Mouse (Mus musculus): ENCODE data around the gene Plekha7. TPM values are rescaled to one million over a fixed set of nuclear protein-coding genes. Genes with fewer than 3 reads are reported as not detected.

Plekha7 gene
- total RNA-seq, 4 experiments from 2014 or later: 25.0 to 31.5 (median 26.4) TPM

DNA sequence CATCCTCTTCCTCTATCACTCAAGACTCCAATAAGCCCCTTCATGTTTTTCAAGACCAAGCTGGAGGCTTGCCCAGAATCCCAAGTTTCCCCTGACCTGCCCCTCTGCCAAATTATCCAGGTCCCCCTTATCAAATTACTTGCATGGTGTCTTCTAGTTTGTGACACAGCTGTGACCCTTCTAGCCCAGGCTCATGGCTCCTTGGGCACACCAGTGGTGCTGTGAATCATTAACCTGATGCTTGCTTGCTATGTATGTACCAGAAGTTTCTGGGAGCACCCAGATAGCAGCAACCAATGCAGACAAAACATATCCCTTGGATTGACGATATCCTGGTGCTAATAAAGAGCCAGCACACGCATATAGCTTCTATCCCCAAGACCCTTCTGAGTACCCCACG lies 19.2 kb downstream of the Plekha7 start:
- no peak for DNase-seq (ENCODE audit: low spot score in 2 of 2)

DNA sequence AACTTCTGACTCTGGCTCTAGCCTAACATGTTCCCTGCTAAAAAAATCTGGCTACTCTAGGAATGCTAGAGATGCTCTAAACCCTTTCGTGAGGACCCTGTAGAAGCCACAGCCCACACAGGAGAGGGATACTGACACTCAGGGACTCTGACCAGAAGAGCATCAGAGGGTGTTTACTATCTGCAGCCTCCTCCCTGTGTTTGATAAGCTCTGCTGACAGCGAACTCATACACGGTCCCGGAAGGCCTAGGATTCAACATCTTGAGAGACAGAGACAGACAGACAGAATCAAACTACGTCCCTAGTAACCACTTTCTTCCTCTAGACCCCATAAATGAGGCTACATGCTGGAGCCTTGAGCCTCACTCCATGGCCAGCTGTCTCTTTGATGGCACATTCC lies 20.2 kb downstream of the Plekha7 start:
- no peak for DNase-seq (ENCODE audit: low spot score in 2 of 2)

GRCm38 (mm10) chr7:116286611-116287355 lies 21.4 kb downstream of the Plekha7 start:
- DNase-seq (ENCODE audit: low spot score in 2 of 2): no peak

DNA sequence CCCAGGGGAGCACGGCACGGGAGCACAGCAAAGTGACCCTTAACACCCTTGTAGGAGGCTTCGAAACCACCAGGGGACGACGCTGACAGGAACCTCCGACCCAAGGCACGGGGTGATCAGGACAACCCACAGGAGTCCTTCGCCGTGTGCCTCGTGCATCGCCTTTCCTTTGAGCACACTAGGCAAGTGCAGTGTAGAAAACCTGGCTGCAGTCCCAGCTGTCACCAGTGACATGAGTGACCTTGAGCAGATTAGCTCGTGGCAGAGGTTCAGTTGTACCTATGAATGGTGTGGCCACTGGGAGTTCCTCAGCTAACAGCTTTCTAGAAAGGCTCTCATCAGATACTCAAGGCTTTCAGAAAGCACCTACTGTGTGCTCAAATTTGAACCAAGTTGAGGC lies 22.0 kb downstream of the Plekha7 start:
- no peak for DNase-seq (ENCODE audit: low spot score in 2 of 2)

DNA sequence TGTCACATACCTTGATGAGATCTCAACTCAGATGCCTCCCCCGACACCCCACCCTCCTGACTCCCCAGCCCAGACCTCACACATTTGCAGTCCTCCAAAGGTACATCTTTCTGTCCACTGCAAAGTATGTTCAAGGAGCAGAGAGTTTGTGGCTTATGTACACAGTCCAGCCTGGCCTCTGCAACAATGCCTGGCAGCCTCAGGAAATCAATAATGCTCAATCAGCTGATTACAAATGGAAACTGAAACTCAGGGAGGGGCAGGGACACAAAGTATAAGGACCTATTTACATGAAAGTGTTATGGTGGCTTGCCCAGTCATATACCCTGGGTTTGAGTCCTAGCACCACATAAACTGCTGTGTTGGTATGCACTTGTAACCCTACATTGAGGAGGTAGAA lies 23.0 kb downstream of the Plekha7 start:
- no peak for DNase-seq (ENCODE audit: low spot score in 2 of 2)

DNA sequence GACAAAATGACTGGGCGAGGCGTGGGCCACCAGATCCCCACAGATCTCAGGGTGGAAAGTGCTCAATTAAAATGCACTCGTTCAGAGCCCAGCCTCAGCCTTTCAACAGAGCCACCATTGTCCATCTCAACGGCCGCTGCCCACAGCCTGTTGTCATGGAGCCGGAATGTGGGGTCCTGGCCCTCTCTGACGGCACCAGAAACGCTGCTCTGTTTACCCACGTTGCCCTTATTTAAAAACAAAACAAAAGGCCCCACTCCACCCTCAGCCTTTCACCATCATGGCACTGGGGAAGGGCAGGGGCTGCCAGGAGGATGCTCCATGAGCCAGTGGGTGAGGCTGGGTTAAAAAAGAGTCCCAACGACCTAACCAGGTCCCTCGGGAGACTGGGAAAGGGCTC lies 25.4 kb downstream of the Plekha7 start:
- DNase-seq (ENCODE audit: low spot score in 2 of 2): peak; percentile 42 to 53

GRCm38 (mm10) chr7:116280126-116280525 lies 28.1 kb downstream of the Plekha7 start:
- no peak for DNase-seq (ENCODE audit: low spot score in 2 of 2)

GRCm38 (mm10) chr7:116278280-116278679 lies 29.9 kb downstream of the Plekha7 start:
- no peak for DNase-seq (ENCODE audit: low spot score in 2 of 2)

- peak in 1 of 2 experiments; percentile 23 for DNase-seq (ENCODE audit: low spot score in 2 of 2)
Measured at GRCm38 (mm10) chr7:116276315-116276714, 31.9 kb downstream of the Plekha7 start.

DNA sequence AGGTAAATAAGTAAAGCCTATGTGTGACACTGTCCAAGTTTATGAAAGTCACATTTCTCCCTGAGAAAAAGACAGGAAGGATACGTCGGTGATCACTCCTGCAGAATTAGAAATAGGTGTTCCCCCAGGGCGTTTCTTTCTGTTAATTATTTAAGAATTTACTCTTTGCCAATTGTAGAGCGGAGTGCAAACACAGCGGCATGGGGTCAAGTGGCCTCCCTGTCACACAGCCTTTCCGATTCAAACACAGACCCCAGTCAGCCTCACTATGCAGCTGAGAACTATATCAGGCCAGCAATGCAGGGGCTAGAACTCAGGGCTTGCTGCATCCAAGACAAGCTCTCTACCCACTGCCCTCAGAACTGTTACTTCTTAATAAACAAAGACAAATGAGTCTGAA lies 35.1 kb downstream of the Plekha7 start:
- no peak for DNase-seq (ENCODE audit: low spot score in 2 of 2)

GRCm38 (mm10) chr7:116269501-116269995 lies 38.6 kb downstream of the Plekha7 start:
- DNase-seq (ENCODE audit: low spot score in 2 of 2): no peak

GRCm38 (mm10) chr7:116268113-116268926 lies 39.9 kb downstream of the Plekha7 start:
- DNase-seq (ENCODE audit: low spot score in 2 of 2): no peak

DNA sequence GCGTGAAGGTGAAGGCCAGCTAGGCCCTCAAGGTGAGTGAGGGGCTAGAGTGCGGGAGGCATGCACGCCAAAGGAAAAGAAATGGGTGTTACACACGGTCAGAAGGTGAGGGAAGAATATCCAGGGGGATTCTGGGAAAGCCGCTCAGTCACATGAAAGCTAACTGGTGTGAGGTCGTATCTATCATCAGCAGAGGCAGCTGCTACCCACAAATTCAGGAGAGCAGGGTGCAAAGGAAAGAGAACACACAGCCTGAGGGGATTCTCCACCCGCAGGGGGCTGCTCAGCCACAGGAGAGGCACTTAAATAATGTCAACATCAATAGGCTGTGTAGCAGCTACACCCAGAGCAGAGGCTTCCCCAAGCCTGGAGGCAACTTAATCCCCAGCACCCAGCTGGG lies 44.9 kb downstream of the Plekha7 start:
- DNase-seq (ENCODE audit: low spot score in 2 of 2): no peak

DNA sequence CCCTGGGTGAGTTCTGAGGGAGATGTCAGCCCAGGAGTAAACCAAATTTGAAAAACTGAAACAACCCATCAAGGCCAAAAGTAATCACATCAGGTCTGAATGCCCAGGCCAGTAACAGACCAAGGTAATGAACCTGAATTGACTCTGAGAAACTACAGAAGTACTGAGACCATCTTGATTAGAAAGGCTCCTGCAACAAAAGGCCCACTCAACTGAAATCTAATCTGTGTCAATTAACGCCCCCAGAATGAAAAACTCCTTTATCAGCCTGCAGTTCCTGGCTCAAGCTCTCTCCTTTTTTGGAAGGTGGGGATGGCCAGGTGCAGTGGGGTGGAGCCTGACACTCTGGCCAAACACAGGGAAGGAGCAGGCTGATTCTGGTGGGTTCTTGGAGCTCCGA lies 45.7 kb downstream of the Plekha7 start:
- DNase-seq (ENCODE audit: low spot score in 2 of 2): no peak

GRCm38 (mm10) chr7:116262101-116262500 lies 46.1 kb downstream of the Plekha7 start:
- no peak for DNase-seq (ENCODE audit: low spot score in 2 of 2)

GRCm38 (mm10) chr7:116260826-116261615 lies 47.2 kb downstream of the Plekha7 start:
- DNase-seq (ENCODE audit: low spot score in 2 of 2): no peak

- DNase-seq (ENCODE audit: low spot score in 2 of 2): peak; percentile 55 to 68
Measured at GRCm38 (mm10) chr7:116258464-116259185, 49.6 kb downstream of the Plekha7 start.

DNA sequence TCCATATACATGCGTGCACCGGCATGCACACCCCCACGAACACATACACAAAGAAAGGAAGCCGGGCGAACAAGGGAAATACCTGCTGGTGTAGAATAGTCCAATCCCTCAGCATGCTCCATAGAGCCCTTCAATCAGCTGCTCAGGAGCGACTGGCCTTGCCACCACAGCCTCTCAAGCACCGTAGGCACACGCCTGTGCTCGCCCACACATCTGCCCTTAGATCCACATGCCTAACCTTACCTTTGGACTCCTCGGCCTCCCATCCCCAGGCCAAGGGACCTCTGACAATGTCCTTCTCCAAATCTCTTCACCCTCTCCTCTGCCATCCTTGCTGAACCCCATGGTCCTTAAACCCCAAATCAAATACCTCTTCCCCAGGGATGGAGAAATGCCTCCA lies 50.2 kb downstream of the Plekha7 start:
- DNase-seq (ENCODE audit: low spot score in 2 of 2): no peak

DNA sequence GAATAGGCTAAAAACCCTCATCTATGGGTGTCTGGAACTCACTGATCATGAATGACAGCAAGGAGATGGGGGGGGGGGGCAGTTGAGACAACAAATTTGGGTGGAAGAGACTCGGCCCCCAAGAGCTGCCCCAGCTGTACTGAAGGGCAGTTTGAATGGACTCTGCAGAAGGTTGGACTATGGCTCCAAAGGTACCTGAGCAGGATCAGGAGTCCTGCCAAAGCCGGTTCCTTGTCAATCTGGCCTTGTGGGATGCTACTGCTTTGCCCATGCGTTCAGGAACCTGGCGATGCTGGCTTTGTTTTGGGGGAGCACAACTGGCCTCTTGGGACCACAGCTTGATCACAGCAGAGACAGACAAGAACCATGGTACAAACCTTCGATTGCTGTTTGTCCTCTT lies 52.5 kb downstream of the Plekha7 start:
- DNase-seq (ENCODE audit: low spot score in 2 of 2): no peak

GRCm38 (mm10) chr7:116254660-116255059 lies 53.5 kb downstream of the Plekha7 start:
- DNase-seq (ENCODE audit: low spot score in 2 of 2): no peak

DNA sequence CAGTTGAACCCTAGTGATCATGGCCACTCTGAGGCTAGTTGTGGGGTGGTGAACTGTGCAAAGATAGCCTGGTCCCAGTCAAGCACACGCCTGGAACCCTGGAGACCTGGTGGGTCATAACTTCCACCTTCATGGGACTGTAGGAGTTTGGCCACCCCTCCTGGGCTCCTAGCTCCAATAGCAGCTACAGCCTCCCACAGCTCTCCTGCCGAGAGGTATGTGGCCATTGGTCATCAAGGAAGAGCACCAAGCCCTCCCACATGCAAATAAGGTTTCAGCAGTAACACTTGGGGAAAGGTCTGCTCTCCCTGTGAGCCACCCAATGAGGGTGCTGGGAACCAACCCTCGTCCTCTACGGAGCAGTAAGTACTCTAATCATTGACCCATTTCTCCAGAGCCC lies 55.7 kb downstream of the Plekha7 start:
- DNase-seq (ENCODE audit: low spot score in 2 of 2): no peak
